Mouse (Mus musculus) liver, adult (tissue): ENCODE data around the gene Pygl.

Source experiments
- GATA4 ChIP-seq: IDR thresholded peaks from 2 replicates; pipeline ENCODE4 v1.6.1; 2014; ENCODE audit warnings: mild to moderate bottlenecking, low read length; ENCODE audit not compliant: insufficient replicate concordance

Gene Pygl

GRCm38 (mm10) chr12:70234938-70235484 lies 3.7 kb upstream of the Pygl start:
- TF ChIP-seq GATA4 = no peak

- TF ChIP-seq GATA4 = no peak
These were observed 3.1 kb upstream of the Pygl start for GRCm38 (mm10) chr12:70234411-70234810.

GRCm38 (mm10) chr12:70233637-70234315 lies 2.5 kb upstream of the Pygl start:
- TF ChIP-seq GATA4 = no peak; the same call in 1 of the 2 replicates

GRCm38 (mm10) chr12:70232020-70232544 lies 794 bp upstream of the Pygl start:
- peak; percentile 59; the same call in 1 of the 2 replicates for TF ChIP-seq GATA4

GRCm38 (mm10) chr12:70228155-70228554 lies 3.1 kb downstream of the Pygl start:
- no peak for TF ChIP-seq GATA4

- no peak for TF ChIP-seq GATA4
These were observed 4.0 kb downstream of the Pygl start for GRCm38 (mm10) chr12:70227121-70227932.

- no peak for TF ChIP-seq GATA4
These were observed 4.6 kb downstream of the Pygl start for GRCm38 (mm10) chr12:70226655-70227054.

- TF ChIP-seq GATA4 = no peak
These were observed 8.0 kb downstream of the Pygl start for GRCm38 (mm10) chr12:70223331-70223730.

- TF ChIP-seq GATA4 = no peak
These were observed 9.9 kb downstream of the Pygl start for GRCm38 (mm10) chr12:70221425-70221824.

GRCm38 (mm10) chr12:70218795-70219540 lies 12.3 kb downstream of the Pygl start:
- no peak for TF ChIP-seq GATA4

GRCm38 (mm10) chr12:70216229-70216800 lies 15.0 kb downstream of the Pygl start:
- no peak for TF ChIP-seq GATA4

- TF ChIP-seq GATA4 = no peak
These were observed 17.0 kb downstream of the Pygl start for GRCm38 (mm10) chr12:70214281-70214680.

- TF ChIP-seq GATA4 = no peak
These were observed 17.7 kb downstream of the Pygl start for GRCm38 (mm10) chr12:70213601-70214000.

GRCm38 (mm10) chr12:70212501-70212900 lies 18.8 kb downstream of the Pygl start:
- TF ChIP-seq GATA4 = no peak

- no peak for TF ChIP-seq GATA4
These were observed 23.1 kb downstream of the Pygl start for GRCm38 (mm10) chr12:70208214-70208613.
